Mouse (Mus musculus) CH12.LX (cell line): ENCODE measurements at regions not wholly inside any gene's neighbourhood (a gene's known extent, or its start where the extent isn't known, plus 50 kb on each side); places are given as distances from the start of the nearest gene placed in this dataset.

Source experiments
- DNase-seq: peaks from one replicate; pipeline ENCODE4 v3.0.0-alpha.2; 2013; ENCODE audit errors: extremely low read depth
- H3K27ac ChIP-seq: 2 replicates; pipeline ENCODE4 v1.5.1; 2012; ENCODE audit warnings: low read depth, mild to moderate bottlenecking, control low read depth, moderate library complexity; ENCODE audit not compliant: insufficient read depth
- H3K27me3 ChIP-seq: replicated peaks from 2 replicates; pipeline ENCODE3; 2012; ENCODE audit warnings: inconsistent platforms
- H3K36me3 ChIP-seq, 2 experiments: replicated peaks in 1 of 2; 2 replicates each; pipeline versions ENCODE3 to v1.6.1; 2012; ENCODE audit warnings: inconsistent platforms in 1 of 2, low read length in 1 of 2, mild to moderate bottlenecking in 1 of 2, mixed read lengths in 1 of 2, moderate library complexity in 1 of 2; ENCODE audit not compliant: control insufficient read depth in 1 of 2, insufficient read depth in 1 of 2
- H3K4me1 ChIP-seq, 2 experiments: 2 replicates each; pipeline ENCODE4 v1.6.1; 2012; ENCODE audit warnings: inconsistent platforms in 1 of 2, moderate library complexity in 1 of 2; ENCODE audit not compliant: insufficient read depth in 2 of 2, control insufficient read depth in 1 of 2
- H3K4me2 ChIP-seq: 2 replicates; pipeline ENCODE4 v1.6.1; 2012; ENCODE audit warnings: low read depth, mild to moderate bottlenecking, control low read depth; ENCODE audit not compliant: poor library complexity, insufficient read depth, severe bottlenecking
- H3K4me3 ChIP-seq, 3 experiments: fragments of 150-350 bp in 1 of 3; sonication (generic) in 1 of 3; replicated peaks in 1 of 3; 2 replicates each; pipeline versions ENCODE3 to v1.5.1; 2011 to 2012; ENCODE audit warnings: low read depth in 2 of 3, low read length in 2 of 3, mild to moderate bottlenecking in 2 of 3, moderate library complexity in 2 of 3, control low read depth in 1 of 3, improper control_type of control experiment in 1 of 3, inconsistent platforms in 1 of 3, mixed read lengths in 1 of 3; ENCODE audit not compliant: poor library complexity in 1 of 3
- H3K79me2 ChIP-seq: replicated peaks from 2 replicates; pipeline ENCODE4 v1.6.1; 2012; ENCODE audit warnings: mild to moderate bottlenecking, moderate library complexity; ENCODE audit not compliant: control insufficient read depth, poor library complexity, insufficient read depth, severe bottlenecking; ENCODE audit errors: extremely low read depth
- H3K9ac ChIP-seq: 2 replicates; pipeline ENCODE4 v1.6.1; 2012; ENCODE audit warnings: low read depth, mild to moderate bottlenecking, control low read depth, moderate library complexity; ENCODE audit not compliant: insufficient read depth
- H3K9me3 ChIP-seq: replicated peaks from 2 replicates; pipeline ENCODE3; 2012; ENCODE audit warnings: low read length, inconsistent platforms, mixed read lengths
- BHLHE40 ChIP-seq: IDR thresholded peaks from 2 replicates; pipeline ENCODE4 v1.6.1; 2011; ENCODE audit warnings: mild to moderate bottlenecking, low read depth, low read length, improper control_type of control experiment
- CHD1 ChIP-seq: IDR thresholded peaks from 2 replicates; pipeline ENCODE4 v1.6.1; 2012; ENCODE audit warnings: low read depth, low read length, improper control_type of control experiment, inconsistent platforms
- E2F4 ChIP-seq: IDR thresholded peaks from 2 replicates; pipeline ENCODE4 v1.6.1; 2011; ENCODE audit warnings: low read depth, low read length, improper control_type of control experiment; ENCODE audit not compliant: insufficient replicate concordance
- ETS1 ChIP-seq: conservative IDR thresholded peaks from 2 replicates; pipeline ENCODE4 v1.6.1; 2012; ENCODE audit warnings: low read depth, mild to moderate bottlenecking, inconsistent platforms, low read length, improper control_type of control experiment, moderate library complexity
- GABPA ChIP-seq: IDR thresholded peaks from 2 replicates; pipeline ENCODE4 v1.6.1; 2012; ENCODE audit warnings: low read depth, low read length, improper control_type of control experiment, inconsistent platforms; ENCODE audit not compliant: insufficient replicate concordance
- MAFK ChIP-seq: IDR thresholded peaks from 2 replicates; pipeline ENCODE4 v1.6.1; 2011; ENCODE audit warnings: low read length, improper control_type of control experiment; ENCODE audit not compliant: insufficient replicate concordance
- MAZ ChIP-seq: IDR thresholded peaks from 2 replicates; pipeline ENCODE4 v1.6.1; 2012; ENCODE audit warnings: low read depth, mild to moderate bottlenecking, inconsistent platforms, low read length, improper control_type of control experiment, moderate library complexity
- MEF2A ChIP-seq: IDR thresholded peaks from 2 replicates; pipeline ENCODE4 v1.6.1; 2014; ENCODE audit warnings: low read depth, mild to moderate bottlenecking, inconsistent platforms, low read length, improper control_type of control experiment, borderline replicate concordance
- NELFE ChIP-seq: IDR thresholded peaks from 2 replicates; pipeline ENCODE4 v1.6.1; 2011; ENCODE audit warnings: low read depth, low read length, improper control_type of control experiment
- NRF1 ChIP-seq: IDR thresholded peaks from 2 replicates; pipeline ENCODE4 v1.6.1; 2014; ENCODE audit warnings: low read depth, mild to moderate bottlenecking, inconsistent platforms, low read length, improper control_type of control experiment, moderate library complexity
- RAD21 ChIP-seq: IDR thresholded peaks from 2 replicates; pipeline ENCODE4 v1.6.1; 2011; ENCODE audit warnings: low read depth, mild to moderate bottlenecking, low read length, improper control_type of control experiment, moderate library complexity
- SMC3 ChIP-seq: IDR thresholded peaks from 2 replicates; pipeline ENCODE4 v1.6.1; 2011; ENCODE audit warnings: low read depth, low read length, improper control_type of control experiment
- ZNF384 ChIP-seq: IDR thresholded peaks from 2 replicates; pipeline ENCODE4 v1.6.1; 2012; ENCODE audit warnings: low read depth, low read length, improper control_type of control experiment, inconsistent platforms
- dilution Hi-C: fragments of 300-500 bp; cut with MboI; formaldehyde crosslinking; loops from 2 replicates; pipeline ENCODE4 v1.14.3; 2020; ENCODE audit warnings: low sequenced_read_pairs; ENCODE audit not compliant: extremely low pct_unique_long_range_greater_than_20kb, extremely low pct_ligation_motif_present
- in situ Hi-C: fragments of 300-500 bp; cut with MboI; formaldehyde crosslinking; loops from 3 replicates; pipeline ENCODE4 v1.14.3; 2019; ENCODE audit warnings: low sequenced_read_pairs, low pct_ligation_motif_present, low pct_unique_long_range_greater_than_20kb, mixed read lengths

DNA sequence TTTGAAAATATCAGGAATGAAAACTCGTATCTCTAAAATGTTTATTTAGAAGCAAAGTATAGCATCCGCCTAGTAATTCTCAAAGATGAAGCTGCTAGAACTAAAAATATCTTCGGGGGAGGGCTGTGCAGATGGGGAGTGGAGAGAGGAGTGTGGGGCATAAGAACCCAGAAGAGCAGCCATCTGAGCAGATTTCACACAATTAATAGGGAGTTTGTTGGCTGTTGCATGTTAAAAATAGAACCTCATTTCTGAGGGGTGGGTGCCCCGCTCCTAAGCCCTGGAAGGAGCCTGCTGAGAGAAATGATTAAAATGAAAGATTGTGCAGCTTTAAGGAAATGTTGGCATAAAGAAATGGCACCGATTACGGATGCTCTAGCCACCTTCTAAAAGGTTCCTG, 171.0 kb upstream of the Btbd3 start:
- in situ Hi-C loops, result no loop called here

DNA sequence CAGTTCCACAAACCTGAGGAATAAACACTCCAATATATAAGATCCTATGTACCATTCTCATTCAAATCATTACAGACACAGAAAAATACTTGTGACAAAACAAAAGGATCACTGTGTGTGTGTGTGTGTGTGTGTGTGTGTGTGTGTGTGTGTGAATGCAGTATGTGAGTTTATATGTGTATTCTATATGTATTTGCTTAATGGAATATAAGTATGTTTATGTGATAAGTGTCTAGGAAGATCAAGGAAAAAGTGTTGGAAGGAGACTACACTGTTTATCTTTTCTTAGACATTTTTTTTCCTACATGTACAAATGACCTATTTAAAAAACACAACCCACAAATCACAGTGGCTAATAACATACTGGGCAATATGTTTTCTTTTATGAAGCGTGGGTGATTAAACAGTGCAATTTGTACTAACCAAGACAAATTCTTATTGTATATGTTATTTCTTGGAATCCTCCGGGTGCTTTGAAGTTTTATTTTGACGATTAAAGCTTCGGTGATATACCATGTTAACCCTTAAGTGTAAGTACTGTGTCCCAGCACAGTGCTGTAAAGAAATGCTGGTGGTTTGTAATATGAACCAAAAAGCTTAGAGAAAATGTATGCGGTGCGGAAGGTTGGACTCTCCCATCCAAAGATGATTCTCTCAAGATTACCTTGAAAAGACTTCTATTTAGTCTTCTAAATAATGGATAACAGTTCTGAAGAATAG, 171.6 kb upstream of the Btbd3 start:
- no peaks in the 10 kb centered on the region for H3K36me3 ChIP-seq
- no peaks in the 10 kb centered on the region for H3K79me2 ChIP-seq
- TF ChIP-seq MEF2A (no peak), NRF1 (no peak), CHD1 (no peak), BHLHE40 (no peak), ZNF384 (no peak)
- H3K4me2 ChIP-seq, result no peak overlapping the region
- dilution Hi-C loops, result no loop called here
- DNase-seq, result no peak
- no peaks in the 10 kb centered on the region for H3K27me3 ChIP-seq
- no peak overlapping the region for H3K27ac ChIP-seq
- H3K4me1 ChIP-seq, result no peaks in the 10 kb centered on the region
- no peak overlapping the region for H3K4me3 ChIP-seq
- H3K9me3 ChIP-seq, result peaks cover 29% of the 10 kb centered on the region
- H3K9ac ChIP-seq, result no peak overlapping the region
- in situ Hi-C loops, result no loop called here

More for the DNA sequence above, 171.0 kb upstream of the Btbd3 start:
- Histone ChIP-seq H3K79me2 (no peaks in the 10 kb centered on the region), H3K4me3 (no peak overlapping the region), H3K4me2 (no peak overlapping the region), H3K27me3 (no peaks in the 10 kb centered on the region), H3K27ac (no peak overlapping the region), H3K36me3 (no peaks in the 10 kb centered on the region), H3K9me3 (peaks cover 33% of the 10 kb centered on the region), H3K9ac (no peak overlapping the region), H3K4me1 (no peaks in the 10 kb centered on the region)
- DNase-seq, result no peak
- dilution Hi-C loops, result no loop called here
- TF ChIP-seq NRF1 (no peak), MAFK (no peak), GABPA (no peak), SMC3 (no peak), MAZ (no peak), CHD1 (no peak), NELFE (no peak), ETS1 (no peak), RAD21 (no peak), ZNF384 (no peak)

- no peak overlapping the region for H3K4me3 ChIP-seq
- no peaks in the 10 kb centered on the region for H3K27me3 ChIP-seq
- no peaks in the 10 kb centered on the region for H3K4me1 ChIP-seq
- H3K9ac ChIP-seq, result no peak overlapping the region
- no peaks in the 10 kb centered on the region for H3K36me3 ChIP-seq
- DNase-seq, result no peak
- H3K27ac ChIP-seq, result no peak overlapping the region
- H3K9me3 ChIP-seq, result peaks cover 42% of the 10 kb centered on the region
- no peak for TF ChIP-seq E2F4
- TF ChIP-seq GABPA, result no peak
- no peak for TF ChIP-seq SMC3
- in situ Hi-C loops (no loop called here), dilution Hi-C loops (no loop called here)
- no peak overlapping the region for H3K4me2 ChIP-seq
- H3K79me2 ChIP-seq, result no peaks in the 10 kb centered on the region
These were observed 182.2 kb upstream of the Btbd3 start for GRCm38 (mm10) chr2:138074020-138074613.
